Mouse (Mus musculus) yolk sac, embryonic 10.5 days (tissue): ENCODE data around the gene Stard3.
A peak's percentile ranks its signal among the peaks of the same experiment; 100 is the strongest.

Experiments
- DNase-seq: peaks from one replicate; pipeline ENCODE4 v3.0.0-alpha.2; 2017; ENCODE audit warnings: low spot score

The Stard3 gene

GRCm38 (mm10) chr11:98400161-98400726 lies 42.1 kb downstream of the Stard3 start, which contains the start of gene Pgap3:
Pgap3 (minus strand) TSS chr11:98400490.
- peak; percentile 92 for DNase-seq

GRCm38 (mm10) chr11:98400816-98401215 lies 42.6 kb downstream of the Stard3 start:
- DNase-seq = peak; percentile 75

GRCm38 (mm10) chr11:98406621-98407020 lies 48.5 kb downstream of the Stard3 start:
- DNase-seq = no peak

DNA sequence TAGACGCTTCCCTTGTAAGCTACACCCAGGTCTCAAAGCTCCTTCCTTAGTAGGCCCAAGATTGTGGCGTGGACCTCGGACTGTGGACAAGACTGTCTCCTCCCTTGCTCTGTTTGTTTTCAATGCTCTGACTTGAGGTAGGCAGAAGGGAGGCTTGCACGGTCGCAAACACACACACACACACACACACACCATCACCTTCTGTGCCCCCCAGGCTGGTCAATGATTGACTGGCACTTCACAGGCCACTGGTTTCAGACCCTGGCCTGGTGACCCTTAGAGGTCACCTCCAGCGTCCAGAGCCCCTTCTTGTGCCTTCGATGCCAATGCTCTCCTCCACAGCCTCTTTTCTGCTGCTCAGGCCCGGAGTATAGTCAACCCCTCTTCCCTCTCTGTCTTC lies 50.7 kb downstream of the Stard3 start:
- DNase-seq = peak; percentile 83

DNA sequence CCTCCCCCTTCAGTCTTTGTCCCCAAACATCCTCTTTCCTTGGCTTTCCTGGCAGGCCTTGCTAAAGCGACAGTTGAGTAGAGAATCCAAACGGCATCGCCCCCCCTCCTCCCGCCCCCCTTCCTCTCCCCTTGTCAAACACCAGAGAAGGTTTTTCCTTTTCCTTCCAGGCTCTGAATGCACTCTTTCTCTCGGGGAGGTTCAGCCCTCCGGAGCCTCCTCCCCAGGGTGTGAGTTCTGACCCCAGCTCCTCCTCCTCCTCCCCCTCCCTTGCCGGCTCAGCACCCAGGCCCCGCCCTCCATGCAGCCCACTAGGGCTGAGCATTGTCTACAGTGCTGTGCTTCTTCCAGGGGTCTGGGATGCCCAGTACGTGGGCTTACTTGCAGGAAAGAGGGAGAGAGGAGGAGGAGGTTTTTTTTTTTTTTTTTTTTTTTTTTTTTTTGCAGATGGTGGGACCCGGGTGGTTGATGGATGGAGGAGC lies 51.2 kb downstream of the Stard3 start:
- DNase-seq = peak; percentile 72

DNA sequence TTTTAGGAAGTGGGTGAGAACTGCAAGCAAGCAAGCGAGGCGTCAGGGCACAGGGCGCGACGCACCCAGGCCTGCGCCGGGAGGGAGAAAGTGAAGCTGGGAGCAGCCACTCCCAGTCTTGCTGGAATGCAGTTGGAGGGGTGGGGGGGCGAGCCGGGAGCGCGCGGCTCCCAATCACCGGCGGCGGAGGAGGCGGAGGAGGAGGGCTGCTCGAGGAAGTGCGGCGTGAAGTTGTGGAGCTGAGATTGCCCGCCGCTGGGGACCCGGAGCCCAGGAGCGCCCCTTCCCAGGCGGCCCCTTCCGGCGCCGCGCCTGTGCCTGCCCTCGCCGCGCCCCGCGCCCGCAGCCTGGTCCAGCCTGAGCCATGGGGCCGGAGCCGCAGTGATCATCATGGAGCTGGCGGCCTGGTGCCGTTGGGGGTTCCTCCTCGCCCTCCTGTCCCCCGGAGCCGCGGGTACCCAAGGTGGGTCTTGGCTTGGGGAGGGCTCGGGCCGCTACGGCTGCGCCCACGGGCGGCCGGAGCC lies 54.2 kb downstream of the Stard3 start, which contains the start of gene Erbb2:
Gene Erbb2 (plus strand): TSS at position 198 of the 524 bp plus-strand sequence.
- DNase-seq = peak; percentile 91

DNA sequence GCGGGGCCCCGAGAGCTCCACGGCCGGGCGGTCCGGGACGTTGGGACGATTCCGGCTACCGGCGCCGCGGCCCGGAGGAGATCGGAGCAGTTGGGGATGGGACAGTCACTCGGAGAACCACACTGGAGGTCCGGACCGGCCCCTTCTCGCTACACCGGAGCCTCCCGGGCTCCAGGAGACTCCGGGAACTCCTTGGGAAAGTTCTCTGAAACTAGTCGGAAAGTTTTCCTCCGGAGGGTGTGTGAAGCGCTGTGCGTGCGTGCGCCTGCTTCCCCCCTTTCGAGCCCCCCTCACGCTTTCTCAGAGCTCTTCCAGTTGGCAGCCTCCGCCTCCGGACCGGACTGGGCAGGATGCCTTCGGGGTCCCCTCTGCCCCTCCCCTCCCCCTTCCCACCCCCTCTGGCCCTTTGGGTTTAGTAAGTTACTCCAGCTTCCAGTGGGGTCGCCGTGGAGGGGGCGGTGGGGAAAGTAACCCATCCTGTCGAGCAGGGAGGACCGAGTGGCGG lies 54.7 kb downstream of the Stard3 start:
- peak; percentile 51 for DNase-seq

DNA sequence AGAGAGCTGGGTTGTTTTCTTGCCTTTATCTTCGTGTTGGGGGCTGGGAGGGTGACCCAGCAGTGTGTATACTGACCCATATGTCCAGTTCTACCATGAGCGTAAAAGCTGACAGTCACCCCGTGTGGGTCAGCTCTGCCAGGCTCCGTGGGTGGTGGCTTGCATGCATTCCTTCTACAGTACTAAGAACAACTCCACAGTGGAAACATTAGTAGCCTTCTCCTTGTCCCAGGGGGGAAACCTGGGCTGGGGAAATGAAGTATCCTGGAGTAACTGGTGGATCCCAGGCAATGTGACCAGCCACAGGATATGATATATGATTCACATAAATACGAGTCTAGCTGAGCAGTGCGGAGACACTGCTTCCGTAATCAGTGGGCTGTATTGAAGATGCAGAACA lies 55.6 kb downstream of the Stard3 start:
- DNase-seq = no peak

GRCm38 (mm10) chr11:98414162-98414561 lies 56.0 kb downstream of the Stard3 start:
- DNase-seq = peak; percentile 47

- DNase-seq = no peak
Observed at GRCm38 (mm10) chr11:98417074-98417473, 58.9 kb downstream of the Stard3 start.

DNA sequence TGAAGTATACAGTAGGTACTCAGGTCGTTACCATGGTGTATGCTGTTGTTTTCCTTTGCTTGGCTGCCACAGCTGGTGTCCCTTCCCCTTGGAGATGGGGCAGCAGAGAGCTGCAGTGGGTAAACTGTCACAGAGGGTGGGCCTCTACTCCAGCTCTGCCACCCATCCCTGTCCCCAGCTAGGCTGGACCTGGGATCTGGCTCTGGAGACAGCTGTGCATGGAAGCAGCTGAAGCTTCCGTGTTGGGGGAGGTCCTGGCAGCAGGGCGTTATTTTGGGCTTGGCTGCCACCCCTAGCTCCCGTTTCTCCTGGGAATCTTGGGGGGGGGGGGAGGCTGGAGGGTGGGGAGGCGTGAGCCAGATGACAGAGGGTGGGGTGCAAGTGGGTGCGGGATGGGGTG lies 60.1 kb downstream of the Stard3 start:
- DNase-seq = no peak

GRCm38 (mm10) chr11:98418939-98419547 lies 60.9 kb downstream of the Stard3 start:
- no peak for DNase-seq

- DNase-seq = no peak
Observed at GRCm38 (mm10) chr11:98426592-98426991, 68.4 kb downstream of the Stard3 start.

GRCm38 (mm10) chr11:98428436-98428835 lies 70.3 kb downstream of the Stard3 start:
- no peak for DNase-seq
